Mouse (Mus musculus) heart, adult 9 months (tissue): ENCODE measurements around the gene Skint3.
"Not testable (repeated sequence)": the region's sequence is repeated elsewhere in the genome, so short reads cannot be mapped to it uniquely, and the experiment has no call there.

ENCODE experiments used
- DNase-seq, 2 experiments: peaks; one replicate each; pipeline ENCODE4 v3.0.0; 2022; ENCODE audit warnings: low spot score in 2 of 2

The Skint3 gene

DNA sequence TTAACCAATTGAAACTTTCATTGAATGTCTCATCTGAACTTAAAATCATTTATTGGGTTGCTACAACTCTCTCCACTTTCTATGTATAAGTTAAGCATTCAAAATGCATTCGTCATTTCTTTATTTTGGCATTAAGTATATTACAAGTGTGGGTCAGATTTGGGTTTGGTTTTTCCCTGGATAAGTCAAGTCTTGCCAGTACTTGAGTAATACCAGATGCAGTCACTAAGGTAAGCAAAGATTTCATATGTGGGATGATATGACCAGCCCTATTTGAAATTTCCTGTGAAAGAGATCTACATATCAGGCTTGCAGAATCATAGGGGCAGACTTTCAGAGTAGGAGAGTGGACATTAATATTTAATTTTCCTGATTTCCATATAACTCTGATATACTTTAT, at the start of gene Skint3:
Gene Skint3 (plus strand): TSS at position 301 of the 400 bp plus-strand sequence.
- DNase-seq = no peak

DNA sequence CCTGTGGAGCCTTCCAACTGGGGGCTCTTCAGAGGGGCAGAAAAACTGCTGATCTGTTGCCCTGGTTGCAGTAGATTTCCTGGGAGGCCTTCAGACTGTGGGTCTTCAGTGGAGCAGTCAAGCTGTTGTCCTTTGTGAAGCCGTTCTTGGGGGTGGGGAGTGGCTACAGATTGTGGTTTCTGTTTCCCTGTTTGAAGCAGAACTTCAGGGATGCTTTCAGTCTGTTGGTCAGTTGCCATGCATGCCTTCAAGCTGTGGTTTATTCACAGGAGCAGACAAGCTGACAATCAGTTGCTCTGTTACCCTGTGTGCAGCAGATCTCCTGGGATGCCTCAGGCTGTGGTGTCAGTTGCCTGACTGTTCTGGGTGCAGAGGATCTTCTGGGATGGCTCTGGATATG, 11.4 kb downstream of the Skint3 start:
- DNase-seq = no peak

DNA sequence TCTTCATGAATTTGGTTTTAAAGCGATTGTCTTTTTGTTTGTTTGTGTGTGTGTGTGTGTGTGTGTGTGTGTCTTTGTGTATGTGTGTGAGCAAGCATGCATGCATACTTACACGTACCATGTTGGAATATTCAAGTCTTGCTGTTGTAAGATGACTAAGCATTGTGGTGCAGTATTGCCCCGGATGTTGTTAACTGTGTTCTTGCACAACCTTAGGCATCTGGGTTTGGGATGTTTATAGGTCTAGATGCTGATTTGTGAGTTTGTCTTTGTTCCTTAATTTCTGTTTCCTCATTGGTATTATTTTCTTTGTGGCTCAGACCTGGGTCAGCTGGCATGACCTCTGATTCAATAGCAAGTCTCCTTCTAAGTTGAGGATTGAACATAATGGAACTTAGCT, 11.9 kb downstream of the Skint3 start:
- no peak for DNase-seq

DNA sequence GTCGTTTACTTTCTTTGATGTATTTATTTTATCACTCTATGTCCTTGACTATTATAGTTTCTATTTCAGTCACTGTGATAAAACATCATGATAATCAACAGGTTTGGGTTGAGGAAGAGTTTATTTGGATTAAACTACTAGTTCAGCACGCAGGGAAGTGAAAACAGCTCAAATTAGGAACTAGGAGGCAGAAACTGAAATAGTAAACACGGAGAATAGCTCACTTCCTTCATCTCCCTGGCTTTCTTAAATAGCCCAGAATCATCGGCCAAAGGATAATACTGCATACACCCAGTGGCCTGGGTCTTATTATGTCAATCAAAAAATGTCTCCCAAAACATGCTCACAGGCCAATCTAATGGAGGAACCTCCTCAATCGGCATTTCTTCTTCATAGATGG, 24.0 kb downstream of the Skint3 start:
- DNase-seq = no peak

DNA sequence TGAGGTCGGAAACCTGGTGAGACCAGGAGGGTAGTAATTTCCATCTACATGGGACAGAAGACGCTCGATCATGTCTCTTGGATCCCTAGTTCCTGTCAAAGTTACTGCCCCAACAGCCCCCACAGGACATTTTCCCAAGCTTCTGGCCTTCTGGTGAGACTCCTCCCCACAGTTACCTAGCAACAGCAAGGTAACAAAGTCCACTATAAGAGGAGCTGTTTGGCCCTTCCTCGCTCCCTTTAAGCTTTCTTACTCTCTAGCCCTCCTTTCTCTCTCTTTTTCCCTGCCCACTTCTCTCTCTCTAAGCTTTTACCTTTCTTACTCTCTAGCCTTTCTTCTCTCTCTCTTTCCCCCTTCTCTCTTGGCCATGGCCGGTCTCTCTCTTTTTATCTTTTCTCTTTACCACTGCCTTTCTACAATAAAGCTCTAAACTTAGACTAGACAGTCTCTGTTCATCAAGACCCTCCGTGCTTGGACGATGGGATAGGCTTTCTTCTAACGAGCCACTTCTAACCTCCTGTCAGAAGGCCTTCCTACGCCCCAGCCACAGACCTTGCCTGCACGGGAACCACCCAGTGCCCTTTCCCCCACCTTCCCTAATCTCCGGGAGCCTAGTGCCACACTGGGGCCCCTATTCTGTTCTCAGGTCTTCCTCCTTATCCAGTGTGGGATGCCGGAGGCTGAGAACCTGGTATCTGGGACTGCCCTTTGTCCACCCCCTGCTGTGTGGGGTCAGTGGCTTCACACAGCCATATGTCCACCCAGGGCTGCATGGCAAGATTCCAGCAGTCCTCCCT, 55.3 kb downstream of the Skint3 start:
- no peak for DNase-seq

DNA sequence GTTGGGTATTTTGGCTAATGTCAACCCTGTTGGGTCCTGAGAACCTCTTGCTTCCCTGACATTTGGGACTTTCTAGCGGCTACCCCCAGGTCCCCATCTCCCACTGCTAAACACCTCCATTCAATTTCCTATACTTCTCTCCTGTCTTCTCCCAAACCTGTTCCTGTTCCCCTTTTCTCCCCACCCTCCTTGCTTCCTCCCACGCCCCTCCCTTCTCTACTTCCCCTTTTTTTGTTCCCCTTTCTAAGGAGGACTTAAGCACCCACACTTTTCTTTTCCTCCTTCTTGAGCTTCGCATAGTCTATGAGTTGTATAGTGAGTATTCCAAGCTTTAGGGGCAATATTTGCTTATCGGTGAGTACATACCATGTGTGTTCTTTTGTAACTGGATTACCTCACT, 56.4 kb downstream of the Skint3 start:
- no peak for DNase-seq

DNA sequence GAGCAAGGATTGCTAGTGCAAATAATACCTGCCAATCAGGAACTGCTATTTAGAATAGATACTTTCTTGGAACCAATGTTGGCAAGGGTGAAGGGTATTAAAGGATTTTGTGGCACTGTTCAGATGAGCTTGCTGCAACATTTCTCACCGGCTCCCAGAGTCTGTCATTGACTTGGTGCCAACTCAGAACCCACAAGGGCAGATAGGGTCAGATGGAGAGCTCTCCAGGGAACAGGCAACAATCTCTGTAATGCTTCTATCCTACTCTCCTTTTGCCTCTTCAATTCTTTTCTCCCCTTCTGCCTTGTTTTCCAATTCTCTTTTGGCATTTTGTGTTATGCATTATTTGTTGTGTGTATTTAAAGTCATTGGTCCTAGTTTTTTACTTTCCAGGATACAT, 70.3 kb downstream of the Skint3 start:
- DNase-seq = no peak

DNA sequence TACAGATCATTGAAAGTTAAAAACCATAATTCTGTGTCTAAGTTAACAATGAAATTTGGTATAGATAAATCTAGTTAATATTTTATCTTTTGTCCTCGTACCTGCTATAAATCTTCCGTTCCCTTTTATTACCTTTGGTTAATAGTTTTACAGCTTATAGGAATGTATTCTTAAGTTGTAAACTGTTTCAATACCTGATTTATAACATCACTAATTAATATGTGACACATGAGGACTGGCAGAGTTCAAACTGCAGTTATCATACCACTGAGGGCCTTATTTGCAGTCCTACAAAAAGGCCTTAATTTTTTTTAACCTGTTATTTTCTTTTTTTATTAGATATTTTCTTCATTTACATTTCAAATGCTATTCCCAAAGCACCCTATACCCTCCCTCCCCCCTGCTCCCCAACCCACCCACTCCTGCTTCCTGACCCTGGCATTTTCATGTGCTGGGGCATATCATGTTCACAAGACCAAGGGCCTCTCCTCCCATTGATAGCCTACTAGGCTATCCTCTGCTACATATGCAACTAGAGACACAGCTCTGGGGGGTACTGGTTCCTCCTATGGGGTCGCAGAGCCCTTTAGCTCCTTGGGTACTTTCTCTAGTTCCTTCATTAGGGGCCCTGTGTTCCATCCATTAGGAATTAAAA, 70.9 kb downstream of the Skint3 start:
- no peak for DNase-seq

DNA sequence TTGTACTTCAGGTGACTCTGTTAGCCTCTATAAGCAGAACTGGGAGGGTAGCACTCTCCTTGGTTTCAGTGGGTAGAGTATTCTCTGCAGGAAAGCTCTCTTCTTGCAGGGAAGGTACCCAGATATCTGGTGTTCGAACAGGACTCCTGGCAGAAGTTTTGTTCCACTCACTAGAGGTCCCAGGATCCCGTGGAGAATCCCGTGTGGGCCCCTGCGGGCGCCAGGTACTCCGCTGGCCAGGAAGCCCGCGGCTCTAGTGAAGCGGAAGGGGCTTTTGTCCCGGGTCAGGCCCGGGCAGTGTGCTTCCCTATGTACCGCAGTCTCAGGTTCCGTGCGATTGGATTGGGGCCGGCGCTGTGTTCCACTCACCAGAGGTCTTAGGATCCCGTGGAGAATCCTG, 117.1 kb downstream of the Skint3 start:
- not testable (repeated sequence) for DNase-seq
